Mouse (Mus musculus) regulatory T cell (primary cell): ENCODE data around the gene Rhbdd1.

Source experiments
- in situ Hi-C: fragments of 300-600 bp; cut with MboI, MseI; formaldehyde crosslinking; loops from one replicate; pipeline ENCODE4 v1.15.1; 2025; ENCODE audit warnings: high pct_unique_total_duplicates

Rhbdd1 gene

GRCm38 (mm10) chr1:82427729-82428128, 111.5 kb downstream of the Rhbdd1 start:
- in situ Hi-C loops: no loop called here

- in situ Hi-C loops: no loop called here
Observed at GRCm38 (mm10) chr1:82429061-82429460, 112.8 kb downstream of the Rhbdd1 start.

GRCm38 (mm10) chr1:82432919-82433648, 116.8 kb downstream of the Rhbdd1 start:
- in situ Hi-C loops: no loop called here

- in situ Hi-C loops: no loop called here
Observed at GRCm38 (mm10) chr1:82433649-82434005, 117.4 kb downstream of the Rhbdd1 start.

- in situ Hi-C loops: no loop called here
Observed at GRCm38 (mm10) chr1:82437273-82437672, 121.0 kb downstream of the Rhbdd1 start.

- in situ Hi-C loops: loop anchor here (10.0 kb wide), 1 partner anchor 195 kb away; no protein-coding TSS in a partner anchor
Observed at GRCm38 (mm10) chr1:82440123-82440522, 123.9 kb downstream of the Rhbdd1 start.

GRCm38 (mm10) chr1:82443517-82443916, 127.3 kb downstream of the Rhbdd1 start:
- in situ Hi-C loops: loop anchor here (10.0 kb wide), 1 partner anchor 191 kb away; no protein-coding TSS in a partner anchor

GRCm38 (mm10) chr1:82446049-82446448, 129.8 kb downstream of the Rhbdd1 start:
- in situ Hi-C loops: loop anchor here (10.0 kb wide), 1 partner anchor 189 kb away; no protein-coding TSS in a partner anchor

GRCm38 (mm10) chr1:82449851-82450250, 133.6 kb downstream of the Rhbdd1 start:
- in situ Hi-C loops: loop anchor here (10.0 kb wide), 1 partner anchor 185 kb away; no protein-coding TSS in a partner anchor

- in situ Hi-C loops: no loop called here
Observed at GRCm38 (mm10) chr1:82451927-82452651, 135.8 kb downstream of the Rhbdd1 start.

- in situ Hi-C loops: no loop called here
Observed at GRCm38 (mm10) chr1:82454031-82454430, 137.8 kb downstream of the Rhbdd1 start.

- in situ Hi-C loops: no loop called here
Observed at GRCm38 (mm10) chr1:82459350-82459749, 143.1 kb downstream of the Rhbdd1 start.

- in situ Hi-C loops: no loop called here
Observed at GRCm38 (mm10) chr1:82459926-82460325, 143.7 kb downstream of the Rhbdd1 start.

- in situ Hi-C loops: no loop called here
Observed at GRCm38 (mm10) chr1:82461041-82461440, 144.8 kb downstream of the Rhbdd1 start.

GRCm38 (mm10) chr1:82465321-82465853, 149.1 kb downstream of the Rhbdd1 start:
- in situ Hi-C loops: no loop called here

GRCm38 (mm10) chr1:82468872-82469271, 152.6 kb downstream of the Rhbdd1 start:
- in situ Hi-C loops: no loop called here

GRCm38 (mm10) chr1:82470516-82471225, 154.4 kb downstream of the Rhbdd1 start:
- in situ Hi-C loops: no loop called here

GRCm38 (mm10) chr1:82473467-82473866, 157.2 kb downstream of the Rhbdd1 start:
- in situ Hi-C loops: no loop called here

GRCm38 (mm10) chr1:82474461-82474961, 158.3 kb downstream of the Rhbdd1 start:
- in situ Hi-C loops: no loop called here

- in situ Hi-C loops: no loop called here
Observed at GRCm38 (mm10) chr1:82475254-82475653, 159.0 kb downstream of the Rhbdd1 start.

GRCm38 (mm10) chr1:82475821-82476220, 159.6 kb downstream of the Rhbdd1 start:
- in situ Hi-C loops: no loop called here

- in situ Hi-C loops: no loop called here
Observed at GRCm38 (mm10) chr1:82476256-82476655, 160.0 kb downstream of the Rhbdd1 start.
